Mouse (Mus musculus): ENCODE results near the gene Tspan31.
"Not testable (repeated sequence)": the region's sequence is repeated elsewhere in the genome, so short reads cannot be mapped to it uniquely, and the experiment has no call there.

Tspan31 gene

DNA sequence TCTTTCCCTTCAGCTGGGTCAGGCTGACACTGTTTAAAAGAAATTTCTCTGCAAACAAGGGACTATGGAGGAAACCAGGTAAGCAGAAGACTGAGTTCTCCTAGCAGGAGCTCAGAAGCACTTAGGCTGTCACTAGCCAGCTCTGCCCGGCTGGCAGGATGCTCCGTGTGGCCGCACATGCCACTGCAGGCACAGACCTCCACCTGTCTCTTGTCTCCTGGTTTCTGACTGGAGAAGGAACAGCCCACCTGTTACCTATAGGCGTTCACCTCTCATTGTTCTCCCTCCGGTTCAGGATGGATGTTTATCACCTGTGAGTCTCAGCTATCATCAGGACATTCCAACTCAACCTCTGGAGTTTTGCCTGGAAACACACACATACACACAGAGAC lies 13.8 kb upstream of the Tspan31 start:
- DNase-seq (ENCODE audit: low read depth, low spot score): no peak

DNA sequence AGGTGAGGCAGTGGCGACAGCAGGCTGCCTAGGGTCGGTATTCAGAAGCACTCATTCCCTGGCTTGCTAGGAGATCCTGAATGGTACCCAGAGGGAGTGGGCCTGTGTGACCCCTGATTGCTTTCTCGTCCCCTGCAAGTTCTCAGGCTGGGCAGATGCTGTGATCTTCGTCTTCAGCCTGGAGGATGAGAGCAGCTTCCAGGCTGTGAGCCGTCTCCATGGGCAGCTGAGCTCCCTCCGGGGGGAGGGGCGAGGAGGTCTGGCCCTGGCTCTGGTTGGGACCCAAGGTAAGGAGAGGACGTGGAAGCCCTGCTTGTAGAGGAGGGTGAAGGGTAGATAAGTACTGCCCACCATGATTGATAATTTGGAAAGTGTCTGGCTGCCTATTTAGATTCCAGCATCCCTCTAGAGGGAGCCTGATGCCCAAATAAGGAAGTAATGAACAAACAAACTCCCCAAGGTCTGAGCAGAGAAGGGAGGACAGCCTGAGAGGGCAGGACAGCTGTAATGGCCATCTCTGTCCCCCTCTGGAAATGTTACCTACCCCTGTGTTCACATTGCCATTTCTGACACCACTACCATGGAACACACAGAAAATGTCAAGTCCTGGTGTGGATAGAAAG lies 13.3 kb upstream of the Tspan31 start:
- DNase-seq (ENCODE audit: low read depth, low spot score): no peak

DNA sequence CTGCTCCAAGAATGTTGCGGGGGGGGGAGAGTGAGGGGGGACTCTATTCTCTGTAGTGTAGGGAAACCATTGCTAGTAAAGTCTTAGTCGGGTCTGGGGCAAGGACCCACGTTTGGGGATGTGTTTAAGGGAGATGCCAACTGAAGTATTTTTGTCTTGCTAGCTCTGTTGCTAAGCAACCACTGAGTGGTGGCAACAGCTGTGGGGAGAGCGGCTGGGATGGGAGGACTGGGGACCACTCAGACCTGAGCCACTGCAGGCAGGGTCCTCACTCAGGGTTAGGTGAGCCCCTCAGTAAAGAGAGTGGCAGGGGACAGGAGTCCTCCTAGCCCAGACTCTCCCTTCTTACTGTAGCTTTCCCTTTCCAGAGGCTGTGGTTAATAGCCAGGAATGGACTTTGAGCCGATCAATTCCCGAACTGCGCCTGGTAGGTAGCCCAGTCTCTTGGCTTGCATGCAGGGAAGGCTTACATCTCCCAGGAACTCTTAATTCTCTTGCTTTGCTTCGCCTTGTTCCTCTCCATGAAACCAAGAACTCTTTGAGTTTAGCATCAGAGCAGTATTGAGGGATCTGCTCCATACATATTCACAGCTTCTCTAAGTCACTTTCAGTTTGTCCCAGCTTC lies 12.0 kb upstream of the Tspan31 start:
- no peak for DNase-seq (ENCODE audit: low read depth, low spot score)

DNA sequence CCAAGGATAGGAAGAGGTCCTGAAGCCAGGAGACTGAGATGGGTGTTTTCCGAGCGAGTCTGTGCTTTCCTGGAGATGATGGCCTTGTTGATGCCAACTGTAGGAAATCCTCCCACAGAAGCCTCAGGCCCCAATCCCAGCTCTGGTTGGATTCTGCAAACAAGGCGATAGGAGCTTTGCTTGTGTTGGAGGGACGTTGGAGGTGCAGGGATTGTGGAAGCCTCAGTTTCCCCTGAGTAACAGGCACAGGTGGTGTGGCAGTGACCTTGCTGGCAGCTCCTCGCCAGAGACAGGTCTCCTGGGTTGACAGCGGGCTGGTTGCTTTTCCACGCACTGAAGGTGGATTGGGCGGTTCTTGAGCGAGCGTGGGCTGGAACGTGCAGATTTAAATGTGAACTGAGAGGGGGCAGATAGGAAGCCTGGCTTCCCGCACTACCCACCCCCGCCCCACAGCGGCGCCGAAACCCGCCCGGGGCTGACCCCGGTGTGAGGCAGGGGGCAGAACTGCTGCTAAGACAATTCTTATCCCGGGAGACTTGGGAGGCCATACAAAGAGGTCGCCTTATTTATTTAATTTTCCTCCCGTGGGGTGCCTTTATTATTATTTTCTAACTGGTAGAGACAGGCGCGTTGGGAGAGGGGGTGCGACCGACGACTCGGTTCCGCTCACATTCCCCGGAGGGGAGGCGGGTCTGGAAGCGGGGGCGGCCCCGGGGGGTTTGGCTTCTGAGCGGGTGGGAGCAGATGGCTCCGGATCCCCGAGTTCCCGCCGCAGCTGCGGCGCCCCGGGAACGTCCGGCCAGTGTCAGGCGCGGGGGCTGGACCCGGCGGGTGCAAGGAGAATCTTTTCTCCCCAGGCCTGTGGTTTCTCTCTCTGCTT lies 11.1 kb upstream of the Tspan31 start:
- DNase-seq (ENCODE audit: low read depth, low spot score): no peak

DNA sequence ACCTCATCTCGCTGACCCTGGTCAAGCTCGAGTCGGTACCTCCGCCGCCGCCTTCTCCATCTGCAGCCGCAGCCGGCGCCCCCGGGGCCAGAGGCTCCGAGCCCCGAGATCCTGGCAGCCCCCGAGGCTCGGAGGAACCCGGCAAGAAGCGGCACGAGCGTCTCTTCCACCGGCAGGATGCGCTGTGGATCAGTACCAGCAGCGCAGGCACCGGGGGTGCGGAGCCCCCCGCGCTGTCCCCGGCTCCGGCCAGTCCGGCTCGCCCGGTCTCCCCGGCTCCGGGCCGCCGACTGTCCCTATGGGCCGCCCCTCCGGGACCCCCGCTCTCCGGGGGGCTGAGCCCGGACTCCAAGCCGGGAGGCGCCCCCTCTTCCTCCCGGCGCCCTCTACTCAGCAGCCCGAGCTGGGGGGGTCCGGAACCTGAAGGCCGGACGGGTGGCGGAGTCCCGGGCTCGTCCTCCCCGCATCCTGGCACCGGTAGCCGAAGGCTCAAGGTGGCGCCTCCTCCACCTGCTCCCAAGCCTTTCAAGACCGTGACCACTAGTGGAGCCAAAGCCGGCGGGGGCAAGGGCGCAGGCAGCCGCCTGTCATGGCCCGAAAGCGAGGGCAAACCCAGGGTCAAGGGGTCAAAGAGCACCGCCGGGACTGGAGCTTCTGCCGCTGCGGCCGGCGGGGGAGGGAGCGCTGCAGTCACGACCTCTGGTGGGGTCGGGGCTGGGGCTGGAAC lies 9.8 kb upstream of the Tspan31 start:
- no peak for DNase-seq (ENCODE audit: low read depth, low spot score)

DNA sequence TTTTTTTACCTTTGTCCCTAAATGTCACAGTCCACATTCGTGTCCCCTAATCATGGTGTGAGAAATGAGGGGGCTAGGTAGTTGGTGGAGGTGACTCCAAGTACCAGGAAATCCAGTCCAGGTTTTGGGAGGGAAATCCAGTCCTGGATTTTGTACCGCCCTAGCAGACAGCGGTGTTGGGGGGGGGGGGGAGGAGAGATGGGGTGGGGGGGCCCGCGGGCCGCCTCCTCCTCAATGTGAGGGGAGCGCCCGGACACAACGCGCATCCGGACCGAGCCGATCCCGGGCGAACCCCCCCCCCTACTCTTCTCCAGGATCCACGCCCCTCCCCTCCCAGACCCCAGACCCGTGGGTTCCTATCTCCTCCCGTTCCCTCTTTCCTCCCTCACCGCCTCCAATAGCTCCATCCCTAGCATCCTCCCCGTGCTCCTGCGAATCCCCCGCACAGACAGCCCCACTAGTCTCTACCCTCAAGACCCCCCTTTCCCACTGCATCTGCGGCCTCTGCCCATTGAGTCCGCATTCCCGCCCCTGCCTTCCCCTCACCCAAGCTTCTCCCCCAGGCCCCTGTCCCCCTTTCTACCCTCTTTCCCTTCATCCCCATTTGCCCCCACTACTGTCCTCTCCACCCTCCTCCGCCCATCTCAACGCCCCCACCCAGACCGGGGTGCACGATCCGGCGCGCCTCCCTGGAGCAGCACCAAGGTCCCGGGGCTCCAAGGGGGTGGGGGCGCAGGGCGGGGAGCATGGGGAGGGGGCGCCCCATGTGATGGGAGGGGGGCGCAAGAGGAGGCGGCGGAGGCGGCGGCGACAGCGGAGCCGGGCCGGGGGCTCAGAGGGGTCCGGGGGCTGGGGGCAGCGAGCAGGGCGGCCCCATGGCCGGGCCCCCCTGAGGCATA lies 8.9 kb upstream of the Tspan31 start:
- no peak for DNase-seq (ENCODE audit: low read depth, low spot score)

DNA sequence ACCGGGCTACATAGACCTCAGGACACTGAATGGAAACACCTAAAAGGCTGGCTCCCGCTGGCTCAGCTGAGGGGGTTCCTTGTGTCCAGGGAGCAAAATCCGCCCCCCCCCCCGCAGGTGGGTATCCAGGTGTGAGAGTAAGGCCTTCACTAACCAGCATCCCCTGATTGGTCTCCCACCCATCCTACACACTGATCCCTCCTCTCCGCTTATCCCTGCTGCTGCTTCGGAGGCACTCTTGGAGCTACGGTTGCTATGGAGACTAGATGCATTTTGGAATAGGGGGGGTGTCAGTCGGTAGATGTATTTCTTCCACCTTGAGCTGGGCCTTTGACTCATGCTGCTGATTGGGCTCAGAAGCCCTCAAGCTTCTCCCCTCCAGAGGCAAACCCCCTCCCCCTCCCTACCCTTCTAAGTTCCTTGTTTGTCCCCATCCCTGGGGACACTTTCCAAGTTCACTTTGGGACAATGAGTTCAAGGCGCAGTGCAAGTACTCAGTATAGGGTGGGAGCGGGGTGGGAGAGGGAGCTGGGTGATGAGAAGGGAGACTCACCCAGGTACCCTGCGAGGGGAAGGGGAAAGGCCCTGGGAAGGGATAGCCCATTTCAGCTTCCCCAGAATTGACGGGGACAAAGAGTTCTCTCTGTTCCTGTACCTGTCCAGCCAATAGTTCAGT lies 8.1 kb upstream of the Tspan31 start:
- no peak for DNase-seq (ENCODE audit: low read depth, low spot score)

DNA sequence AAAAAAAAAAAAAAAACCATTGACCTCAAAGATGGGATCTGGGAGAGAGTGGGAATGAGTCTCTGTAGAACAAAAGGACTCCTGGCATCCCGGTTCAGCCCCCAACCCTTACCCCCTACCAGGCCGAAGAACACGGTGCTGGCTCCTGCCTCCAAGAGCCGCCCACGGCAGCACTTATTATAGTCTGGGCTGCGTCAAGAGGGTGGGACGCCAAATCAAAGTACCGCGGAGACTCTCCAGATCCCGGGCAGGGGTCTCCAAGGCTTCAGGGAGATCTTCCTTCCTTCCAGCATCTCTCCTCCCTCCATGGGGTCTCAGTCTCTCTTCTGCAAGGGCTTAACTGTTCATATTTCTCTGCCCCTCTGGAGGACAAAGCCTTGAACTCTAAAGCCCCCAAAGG lies 7.5 kb upstream of the Tspan31 start:
- DNase-seq (ENCODE audit: low read depth, low spot score): no peak

DNA sequence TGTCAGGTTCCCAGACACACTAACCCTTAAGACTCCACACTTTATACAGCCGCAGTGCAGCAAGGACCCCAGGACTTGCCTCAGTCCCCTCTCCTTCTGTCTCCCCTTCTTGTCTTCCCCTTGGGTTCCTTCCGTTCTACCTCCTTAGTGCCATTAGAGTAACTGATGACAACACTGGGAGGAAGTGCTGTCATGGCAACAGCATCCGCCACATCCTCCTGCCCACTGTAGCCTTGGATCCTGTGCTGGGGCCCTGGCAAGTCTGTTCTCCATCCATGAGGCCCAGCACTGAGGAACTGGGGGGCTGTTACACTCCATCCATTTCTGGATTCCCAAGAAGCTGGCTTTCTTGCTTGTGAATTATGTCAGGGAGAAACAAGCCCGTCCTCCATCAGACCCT lies 6.0 kb upstream of the Tspan31 start:
- DNase-seq (ENCODE audit: low read depth, low spot score): no peak

DNA sequence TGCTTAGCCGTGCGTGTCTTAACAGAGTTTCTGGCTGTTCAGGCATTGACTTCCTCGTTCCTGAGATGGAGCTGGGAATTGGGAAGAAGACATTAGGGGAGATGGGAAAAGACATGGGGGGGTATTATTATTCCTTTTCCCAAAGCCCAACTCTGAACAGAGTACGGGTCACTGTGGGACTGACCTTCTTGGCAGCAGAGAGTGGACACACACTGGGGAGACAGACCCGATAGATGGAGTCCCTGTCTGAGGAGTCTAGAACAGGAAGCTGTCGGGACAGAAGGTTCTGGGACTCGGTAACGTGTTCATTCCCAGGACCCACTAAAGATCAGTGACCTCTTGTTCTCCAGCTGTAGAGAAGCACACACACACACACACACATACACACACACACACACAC lies 5.6 kb upstream of the Tspan31 start:
- DNase-seq (ENCODE audit: low read depth, low spot score): no peak

DNA sequence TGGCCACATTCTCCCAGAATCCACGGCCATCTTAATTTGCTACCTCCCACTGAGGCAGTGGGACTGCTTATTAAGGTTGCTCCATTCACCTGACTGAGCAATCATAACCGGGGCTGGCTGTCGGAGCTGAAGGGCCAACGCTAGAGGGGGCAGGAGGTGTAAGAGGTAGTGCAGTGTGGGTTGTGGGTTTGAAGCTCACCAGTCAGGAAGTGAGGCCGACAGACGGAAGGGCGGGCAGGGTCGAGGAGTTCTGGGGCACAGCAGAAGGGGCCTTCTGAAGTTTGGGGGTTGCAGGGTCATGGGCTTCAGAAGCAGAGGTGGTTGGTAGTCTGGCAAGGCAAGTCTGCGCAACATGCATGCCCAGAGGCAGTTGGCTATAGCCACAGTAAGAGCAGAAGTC lies 5.0 kb upstream of the Tspan31 start, which contains the start of gene Agap2:
Gene Agap2 (plus strand): TSS at position 205 of the 400 bp plus-strand sequence.
- no peak for DNase-seq (ENCODE audit: low read depth, low spot score)

DNA sequence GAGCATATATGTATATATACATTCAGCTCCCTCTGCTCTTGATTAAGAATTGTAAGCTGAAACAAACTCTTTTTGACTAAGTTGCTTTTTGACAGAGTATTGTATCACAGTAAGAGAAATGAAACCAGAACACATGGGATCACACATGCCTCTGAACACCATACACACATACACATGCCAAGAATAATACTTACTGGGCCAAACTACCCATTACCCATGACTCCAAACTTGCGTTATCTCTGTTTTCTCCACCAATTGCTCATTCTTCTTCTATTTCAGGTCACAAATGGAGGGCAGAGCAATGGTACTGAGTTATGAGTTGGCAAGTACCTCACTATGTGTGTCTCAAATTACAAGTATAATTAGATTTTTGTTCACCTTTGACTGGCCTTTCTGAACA lies 3.9 kb upstream of the Tspan31 start:
- DNase-seq (ENCODE audit: low read depth, low spot score): no peak

DNA sequence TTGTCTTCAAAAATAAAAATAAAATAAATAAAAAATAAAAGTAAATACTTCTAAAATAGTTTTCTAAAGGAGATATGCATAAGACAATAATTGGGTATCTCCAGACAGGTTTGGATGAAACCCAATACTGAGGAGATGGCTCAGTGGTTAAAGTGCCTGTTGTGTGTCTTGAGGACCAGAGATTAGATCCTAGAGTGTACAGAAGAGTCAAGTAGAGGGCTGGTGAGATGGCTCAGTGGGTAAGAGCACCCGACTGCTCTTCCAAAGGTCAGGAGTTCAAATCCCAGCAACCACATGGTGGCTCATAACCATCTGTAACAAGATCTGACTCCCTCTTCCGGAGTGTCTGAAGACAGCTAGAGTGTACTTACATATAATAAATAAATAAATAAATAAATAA lies 2.9 kb upstream of the Tspan31 start:
- DNase-seq (ENCODE audit: low read depth, low spot score): not testable (repeated sequence)

DNA sequence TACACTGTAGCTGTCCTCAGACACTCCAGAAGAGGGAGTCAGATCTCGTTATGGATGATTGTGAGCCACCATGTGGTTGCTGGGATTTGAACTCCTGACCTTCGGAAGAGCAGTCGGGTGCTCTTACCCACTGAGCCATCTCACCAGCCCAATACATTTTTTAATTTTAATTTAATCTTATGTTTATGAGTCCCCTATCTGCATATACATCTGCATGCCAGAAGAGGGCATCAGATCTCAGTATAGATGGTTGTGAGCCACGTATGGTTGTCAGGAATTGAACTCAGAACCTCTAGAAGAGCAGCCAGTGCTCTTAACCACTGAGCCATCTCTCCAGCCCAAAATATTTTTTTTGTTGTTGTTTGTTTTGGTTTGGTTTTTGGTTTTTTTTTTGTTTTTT lies 2.2 kb upstream of the Tspan31 start:
- DNase-seq (ENCODE audit: low read depth, low spot score): not testable (repeated sequence)

DNA sequence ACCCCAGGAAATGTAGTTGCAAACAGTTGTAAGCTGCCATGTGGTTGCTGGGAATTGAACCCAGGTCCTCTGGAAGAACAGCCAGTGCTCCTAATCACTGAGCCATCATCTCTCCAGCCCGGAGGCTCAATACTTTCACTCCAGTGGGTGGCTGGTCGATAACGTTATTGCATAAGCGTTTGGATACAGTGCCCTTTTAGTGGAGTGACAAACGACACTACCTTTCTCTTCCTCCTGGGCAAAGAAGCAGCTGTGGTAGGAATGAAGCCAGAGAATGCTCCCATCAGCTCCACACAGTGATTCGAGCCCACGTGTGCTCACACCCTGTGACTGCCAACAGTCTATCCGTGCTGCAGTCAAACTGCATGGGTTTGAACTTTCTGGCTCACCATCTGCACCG lies 1.1 kb upstream of the Tspan31 start:
- no peak for DNase-seq (ENCODE audit: low read depth, low spot score)

DNA sequence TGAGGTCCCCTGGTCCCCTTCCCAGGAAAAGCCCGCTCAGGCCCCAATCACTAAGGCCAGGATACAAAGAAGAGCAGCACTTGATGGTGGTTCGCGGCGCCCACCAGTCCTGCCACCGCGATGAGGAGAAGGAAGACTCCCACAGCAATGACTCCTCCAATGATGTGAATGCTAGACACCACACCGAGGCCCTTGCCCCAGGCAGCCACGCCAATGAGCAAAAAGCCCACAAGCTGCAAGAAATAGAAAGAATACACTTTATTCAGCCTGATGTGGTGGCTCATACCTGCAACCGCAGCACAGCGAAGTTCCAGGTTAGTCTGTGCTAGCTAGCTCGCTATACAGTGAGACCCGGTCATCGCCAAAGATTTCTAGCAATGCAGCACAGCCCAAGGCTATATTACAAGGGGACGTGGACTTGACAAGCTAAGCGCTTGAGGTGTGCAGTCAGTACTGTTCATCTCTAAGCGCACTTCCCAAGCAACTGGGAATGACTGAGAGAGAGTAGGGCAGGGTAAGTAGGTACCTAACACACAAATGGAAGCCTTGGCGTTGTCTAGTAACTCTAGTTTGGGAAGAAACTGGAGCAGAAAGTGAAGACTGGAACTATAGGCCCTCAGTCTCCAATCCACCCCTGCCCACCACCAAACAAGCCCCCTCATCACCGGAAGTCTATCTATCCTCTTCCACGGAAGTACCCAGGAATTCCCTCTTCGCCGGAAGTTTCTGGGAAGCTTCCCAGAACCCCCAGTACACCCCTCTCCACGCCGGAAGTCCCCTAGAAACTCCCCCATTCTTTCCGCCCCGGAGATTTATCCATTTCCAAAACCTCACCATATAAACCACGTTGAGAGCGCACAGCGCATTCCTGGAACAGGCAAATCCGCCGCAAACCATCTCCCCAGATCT lies 529 bp downstream of the Tspan31 start:
- DNase-seq (ENCODE audit: low read depth, low spot score): no peak

DNA sequence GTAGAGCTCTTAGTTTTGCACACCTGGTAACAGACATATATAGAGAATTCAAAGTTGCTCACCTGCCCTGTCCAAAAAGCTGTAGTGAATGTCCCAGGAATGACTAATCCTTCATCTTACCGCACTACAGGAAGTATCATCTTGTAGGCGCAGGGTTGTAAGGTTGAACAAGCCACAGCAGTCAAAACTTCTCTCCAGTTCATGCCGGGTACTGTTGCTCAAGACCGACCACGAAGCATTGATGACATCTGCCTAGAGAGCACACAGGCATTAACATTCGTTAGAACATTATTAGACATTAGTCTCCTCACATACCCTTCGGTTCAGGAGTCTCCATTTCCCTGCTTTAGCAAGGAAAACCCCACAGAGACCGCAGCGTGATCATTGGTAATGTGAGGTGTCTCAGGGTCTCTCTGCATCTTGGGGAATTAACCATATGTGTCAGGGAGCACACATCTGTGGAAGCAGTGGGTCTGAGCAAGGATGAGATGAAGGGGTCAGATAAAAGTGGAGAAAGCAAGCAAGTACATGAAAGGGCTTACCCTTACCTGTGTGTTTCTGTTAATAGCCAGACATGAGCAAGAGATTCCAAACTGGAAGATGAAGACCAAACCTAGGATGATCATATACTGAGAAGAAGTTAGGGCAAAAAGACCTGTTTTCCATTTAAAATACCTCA lies 1.6 kb downstream of the Tspan31 start:
- DNase-seq (ENCODE audit: low read depth, low spot score): no peak

DNA sequence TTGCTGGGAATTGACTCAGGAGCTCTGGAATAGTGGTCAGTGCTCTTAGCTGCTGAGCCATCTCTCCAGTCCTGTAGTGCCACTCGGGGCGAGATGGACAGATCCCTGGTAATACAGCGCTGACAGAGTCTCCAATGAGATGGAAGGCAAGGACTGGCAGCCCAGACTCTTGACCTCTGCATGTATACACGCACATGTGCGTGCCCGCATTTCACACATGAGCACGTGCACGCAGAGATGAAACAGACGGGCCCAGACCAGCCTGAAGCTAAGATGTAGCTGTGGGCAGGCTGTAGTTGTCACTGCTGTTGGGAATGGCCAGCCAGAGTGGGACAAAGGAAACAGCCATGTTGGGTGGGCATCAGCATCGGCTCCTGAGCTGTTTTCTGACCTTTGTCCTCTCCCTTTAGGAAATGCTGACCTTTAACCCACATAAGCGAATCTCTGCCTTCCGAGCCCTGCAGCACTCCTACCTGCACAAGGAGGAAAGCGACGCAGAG lies 3.5 kb downstream of the Tspan31 start:
- DNase-seq (ENCODE audit: low read depth, low spot score): no peak

DNA sequence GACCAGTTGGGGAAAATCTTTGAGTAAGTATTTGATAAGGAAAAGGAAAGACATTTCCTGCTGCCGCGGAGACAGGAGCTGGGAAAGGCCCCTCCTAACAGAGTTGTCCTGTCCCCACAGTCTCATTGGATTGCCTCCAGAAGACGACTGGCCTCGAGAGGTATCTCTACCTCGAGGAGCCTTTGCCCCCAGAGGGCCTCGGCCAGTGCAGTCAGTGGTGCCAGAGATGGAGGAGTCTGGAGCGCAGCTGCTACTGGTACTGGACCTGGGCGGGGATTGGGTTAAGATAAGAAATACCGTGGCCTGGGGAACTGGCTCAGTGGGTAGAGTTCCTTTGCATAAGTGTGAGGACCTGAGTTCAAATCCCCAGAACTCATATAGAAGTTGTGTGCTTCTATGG lies 4.1 kb downstream of the Tspan31 start:
- DNase-seq (ENCODE audit: low read depth, low spot score): no peak
